Mouse (Mus musculus) urinary bladder, adult 2 months (tissue): ENCODE data around the gene Ctnna3. TPM values are rescaled to one million over a fixed set of nuclear protein-coding genes. Genes with fewer than 3 reads are reported as not detected.

Experiments used
- DNase-seq: peaks from one replicate; pipeline ENCODE4 v3.0.0; 2022; ENCODE audit warnings: low spot score
- polyA plus RNA-seq: library from polyadenylated mRNA; depleted of rRNA; stranded (reverse); fragments of >200 nt; gene quantifications from 2 replicates; pipeline ENCODE4 v1.2.3, GENCODE M21; 2012

The Ctnna3 gene
- polyA plus RNA-seq, 1 experiment, result 0.48 TPM

DNA sequence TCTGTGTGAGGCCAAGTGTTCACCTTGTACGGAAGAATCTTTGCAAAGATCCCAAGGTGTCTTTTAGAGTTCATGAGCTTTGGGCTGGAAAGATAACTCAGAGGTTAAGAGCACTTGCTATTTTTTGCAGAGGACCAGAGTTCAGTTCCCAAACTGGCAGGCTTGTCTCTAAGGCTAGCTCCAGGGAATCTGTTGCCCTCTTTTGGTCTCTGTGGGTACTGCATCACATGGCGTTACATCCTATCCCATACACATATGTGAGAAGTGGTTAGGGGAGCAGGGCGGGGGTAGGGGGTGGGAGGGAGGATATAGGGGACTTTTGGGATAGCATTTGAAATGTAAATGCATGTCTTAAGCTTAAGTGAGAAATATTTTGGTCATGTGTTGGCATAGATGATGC, 262.1 kb downstream of the Ctnna3 start:
- no peak for DNase-seq

DNA sequence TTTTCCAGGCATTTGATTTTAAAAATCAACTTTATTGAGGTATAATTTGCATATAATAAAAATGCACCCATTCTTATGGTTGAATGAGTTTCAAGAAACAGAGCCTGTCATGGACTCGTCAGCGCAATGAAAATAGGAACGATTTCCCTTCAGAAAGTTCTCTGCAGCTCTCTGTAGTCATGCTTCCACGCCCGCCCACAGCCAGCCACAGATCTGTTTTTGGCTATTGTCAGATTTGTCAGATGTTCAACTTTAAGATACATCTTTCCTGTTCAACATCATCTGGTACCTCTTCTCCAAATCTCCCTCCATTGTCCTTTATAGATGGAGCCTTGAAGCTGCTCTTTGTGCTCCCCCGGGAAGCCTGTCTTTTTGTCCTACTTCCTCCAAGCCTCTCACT, 280.3 kb downstream of the Ctnna3 start:
- DNase-seq, result no peak

DNA sequence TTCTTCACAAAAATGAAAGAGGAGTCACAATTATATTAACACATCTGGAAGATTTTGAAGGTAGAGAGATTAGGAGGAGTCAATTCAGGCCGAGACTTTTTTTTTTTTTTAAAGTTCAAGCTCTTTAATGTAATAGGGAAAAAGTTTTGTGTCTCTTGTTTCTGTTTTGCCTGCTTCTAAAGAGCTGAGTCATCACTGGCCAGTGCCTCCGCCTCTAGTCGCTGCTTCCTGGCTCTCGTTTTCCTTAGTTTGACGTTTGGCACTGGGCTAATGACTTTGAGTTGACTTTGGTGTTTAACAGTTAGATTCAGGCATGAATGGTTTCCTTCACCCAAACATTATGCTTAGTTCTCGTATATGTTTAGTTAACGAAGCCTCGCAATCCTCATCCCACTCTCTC, 282.6 kb downstream of the Ctnna3 start:
- DNase-seq, result no peak

DNA sequence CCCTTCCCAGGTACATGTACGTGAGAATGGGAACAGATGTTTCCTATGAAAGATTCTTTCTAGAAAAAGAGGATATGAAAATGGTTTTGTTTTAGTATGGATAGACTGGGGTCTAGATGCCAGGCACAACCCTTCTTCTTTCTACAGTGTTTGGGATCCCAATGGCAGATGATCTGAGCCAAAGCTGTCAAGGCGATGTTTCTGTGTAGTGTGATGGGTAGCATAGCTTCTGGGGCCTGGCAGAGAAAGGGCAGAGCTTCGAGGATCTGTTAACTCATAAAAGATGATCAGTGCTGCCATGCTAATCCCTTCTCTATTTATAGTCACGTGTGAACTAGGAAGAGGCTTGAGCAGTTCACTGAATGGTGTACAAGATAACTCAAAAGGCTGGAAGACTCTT, 284.3 kb downstream of the Ctnna3 start:
- no peak for DNase-seq

DNA sequence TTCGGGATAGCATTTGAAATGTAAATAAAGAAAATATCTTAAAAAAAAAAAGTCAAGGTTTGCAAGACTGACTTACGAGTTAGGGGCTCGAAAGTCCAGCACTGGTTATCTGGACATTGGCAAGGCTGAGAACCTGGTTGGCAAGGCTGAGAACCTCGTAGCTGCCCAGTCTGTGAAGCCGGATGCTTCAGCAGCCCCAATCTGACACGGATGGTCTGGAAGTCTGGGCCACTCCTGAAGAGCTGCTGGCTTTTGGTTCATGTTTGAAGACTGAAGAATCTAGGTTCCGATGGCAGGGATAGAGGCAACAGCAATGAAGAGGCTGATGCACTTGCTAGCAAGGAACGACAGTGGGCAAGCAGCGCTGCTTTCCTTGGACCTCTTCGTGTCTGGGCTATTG, 339.0 kb downstream of the Ctnna3 start:
- no peak for DNase-seq

DNA sequence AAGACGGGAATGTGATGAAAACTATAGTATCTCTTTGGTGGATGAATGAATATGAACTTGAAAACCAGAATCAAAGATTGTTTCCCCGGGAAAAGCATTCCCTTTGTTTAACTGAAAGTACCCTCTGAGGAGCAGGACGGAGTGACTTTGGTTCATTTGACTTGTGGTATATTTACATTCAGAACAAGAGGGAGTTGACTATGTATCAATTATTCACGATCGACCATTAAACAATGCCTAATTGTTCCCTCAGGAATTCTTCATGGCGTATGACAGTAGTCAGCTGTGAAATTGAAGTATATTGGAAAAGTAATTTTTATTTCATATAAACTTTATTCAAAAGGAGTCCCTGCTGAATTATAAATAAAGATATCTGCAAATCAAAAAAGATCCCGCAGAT, 341.8 kb downstream of the Ctnna3 start:
- DNase-seq, result no peak

DNA sequence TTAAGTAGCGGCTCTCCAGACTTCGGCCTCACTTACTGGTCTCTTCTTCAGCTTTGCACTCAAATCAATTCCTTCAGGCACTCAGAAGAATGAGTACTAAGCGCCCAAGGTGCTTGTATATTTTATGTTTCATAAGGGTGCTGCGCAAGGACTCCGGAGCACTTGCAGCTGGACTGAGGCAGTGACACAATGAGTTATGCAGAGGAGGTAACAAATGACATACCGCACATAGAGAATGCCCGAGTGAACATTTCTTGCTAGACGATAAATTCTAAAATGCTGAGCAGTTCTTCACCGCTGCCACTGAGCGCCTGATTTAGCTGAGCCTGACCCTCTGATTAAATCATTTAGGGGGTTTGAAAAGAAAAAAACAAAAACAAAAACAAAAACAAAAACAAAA, 342.2 kb downstream of the Ctnna3 start:
- no peak for DNase-seq

DNA sequence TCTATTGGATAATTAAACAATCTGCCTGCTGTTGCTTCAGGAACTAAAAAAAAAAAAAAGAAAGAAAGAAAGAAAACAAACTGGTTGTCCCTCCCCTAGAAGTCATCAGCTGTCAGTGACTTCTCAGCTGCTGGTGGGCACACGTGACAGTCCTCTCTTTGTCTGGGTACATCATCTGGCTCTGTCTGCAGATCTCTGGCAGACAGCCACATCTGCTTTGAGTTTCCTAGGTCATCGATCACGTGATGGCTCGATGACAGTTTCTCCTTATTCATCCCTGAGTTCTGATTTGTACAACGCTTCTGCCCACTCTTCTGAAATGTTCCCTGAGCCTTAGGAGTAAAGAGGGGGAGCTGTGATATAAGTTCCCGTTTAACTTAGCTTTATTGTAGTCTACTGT, 352.1 kb downstream of the Ctnna3 start:
- DNase-seq, result no peak

DNA sequence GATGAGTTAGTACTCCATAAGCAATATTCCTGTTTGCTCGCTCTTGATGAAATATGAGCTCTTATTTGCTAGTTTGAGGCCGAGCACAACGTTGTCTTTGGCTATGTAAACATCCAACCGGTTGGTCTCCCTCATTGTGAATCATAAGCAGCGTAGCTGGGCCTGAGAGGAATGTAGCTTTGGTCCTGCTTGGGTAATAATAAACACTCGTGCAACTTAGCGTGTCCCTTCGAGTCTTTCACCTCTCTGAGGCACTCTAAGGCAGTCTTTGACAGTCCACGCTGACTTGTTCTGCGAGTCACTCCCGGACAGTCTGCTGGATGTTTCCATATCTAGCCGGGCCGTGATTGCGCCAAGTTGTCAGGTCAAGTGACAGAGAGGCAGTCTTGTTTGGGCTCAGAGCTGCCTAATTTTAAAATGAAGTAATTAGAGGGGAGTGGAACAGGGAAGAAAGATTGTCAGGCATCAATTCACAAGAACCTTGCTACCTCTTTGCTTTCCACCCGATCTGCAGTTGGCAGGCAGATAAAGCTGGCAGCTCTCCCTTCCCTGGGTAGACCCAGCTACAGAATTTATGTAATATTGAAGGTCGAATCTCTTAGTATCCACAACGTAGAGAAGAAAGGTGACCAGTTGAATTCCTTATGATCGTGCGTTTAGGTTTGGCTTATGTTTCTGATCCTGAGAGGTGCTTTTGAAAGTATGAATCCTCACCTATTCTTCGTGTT, 355.1 kb downstream of the Ctnna3 start:
- DNase-seq, result no peak

DNA sequence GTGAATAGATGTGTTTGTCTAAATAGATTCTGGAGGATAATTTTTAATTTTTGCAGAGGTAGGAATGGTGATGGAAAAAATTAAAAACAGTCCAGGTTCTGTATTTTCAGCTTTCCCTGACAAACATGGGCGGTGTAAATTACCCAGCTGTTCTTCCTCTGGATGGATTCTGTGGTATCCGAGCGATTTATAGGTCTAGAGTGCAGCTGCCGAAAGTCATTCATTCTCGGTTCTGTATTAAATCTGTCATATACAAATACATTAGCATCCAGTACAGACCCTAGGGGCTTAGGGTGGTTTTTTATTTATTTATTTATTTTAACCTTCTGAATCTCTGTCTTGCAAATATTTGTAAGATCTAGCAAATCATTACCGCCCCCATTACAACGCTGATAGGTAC, 356.5 kb downstream of the Ctnna3 start:
- no peak for DNase-seq

DNA sequence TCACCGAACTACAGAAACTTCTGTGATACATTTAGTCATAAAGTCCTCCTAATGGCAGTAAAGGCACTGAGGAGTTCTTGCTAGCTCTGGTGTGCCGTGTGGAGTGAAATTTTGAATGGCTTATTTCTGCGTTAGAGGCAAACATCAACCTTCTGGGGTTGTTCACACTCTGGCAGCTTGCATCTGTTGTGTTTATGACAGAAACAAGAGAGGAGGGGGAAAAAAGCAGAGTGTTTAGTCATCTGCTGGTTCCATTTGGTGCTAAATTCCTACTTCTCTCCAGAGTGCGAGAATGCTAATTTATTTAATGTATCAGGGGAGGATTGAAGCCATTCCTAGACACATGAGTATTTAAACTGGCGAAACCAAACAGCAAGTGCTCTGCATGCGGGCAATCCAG, 374.0 kb downstream of the Ctnna3 start:
- DNase-seq, result no peak

DNA sequence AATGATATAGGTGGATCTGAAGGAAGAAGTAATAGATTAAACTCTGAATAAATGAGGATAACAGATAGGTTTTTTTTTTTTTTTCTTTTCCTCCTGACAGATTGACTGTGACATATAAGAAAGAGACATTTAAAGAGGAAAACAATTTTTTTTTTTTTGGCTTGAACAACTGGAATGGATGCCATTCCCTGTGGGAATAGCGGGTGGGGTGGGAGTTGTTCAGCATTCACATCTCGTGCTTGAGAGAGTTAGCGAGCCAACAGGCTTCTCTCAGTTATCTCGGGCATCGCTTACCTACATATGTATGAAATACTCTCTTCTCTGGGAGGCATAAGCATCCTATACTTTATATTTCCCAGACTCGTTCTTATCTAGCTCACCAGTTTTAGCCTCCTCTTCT, 375.7 kb downstream of the Ctnna3 start:
- DNase-seq, result no peak

DNA sequence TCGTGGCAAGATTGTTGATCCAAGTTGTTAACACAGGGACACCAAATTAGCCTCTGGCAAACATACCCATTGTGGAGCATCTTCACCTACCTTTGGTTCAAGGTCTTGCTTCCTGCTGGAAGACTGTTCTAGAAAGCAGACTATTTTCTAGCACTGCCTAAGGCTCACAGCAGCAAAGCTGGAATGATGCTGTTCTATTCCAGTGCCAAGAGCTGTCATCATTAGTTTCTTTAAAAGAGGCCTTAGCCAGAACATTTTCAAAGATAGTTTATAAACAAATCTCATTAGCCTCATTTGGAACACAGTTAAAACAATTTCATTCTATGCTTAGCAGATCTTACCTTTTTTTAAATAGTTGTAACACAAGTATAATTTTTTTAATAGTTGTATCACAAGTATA, 376.4 kb downstream of the Ctnna3 start:
- DNase-seq, result no peak

DNA sequence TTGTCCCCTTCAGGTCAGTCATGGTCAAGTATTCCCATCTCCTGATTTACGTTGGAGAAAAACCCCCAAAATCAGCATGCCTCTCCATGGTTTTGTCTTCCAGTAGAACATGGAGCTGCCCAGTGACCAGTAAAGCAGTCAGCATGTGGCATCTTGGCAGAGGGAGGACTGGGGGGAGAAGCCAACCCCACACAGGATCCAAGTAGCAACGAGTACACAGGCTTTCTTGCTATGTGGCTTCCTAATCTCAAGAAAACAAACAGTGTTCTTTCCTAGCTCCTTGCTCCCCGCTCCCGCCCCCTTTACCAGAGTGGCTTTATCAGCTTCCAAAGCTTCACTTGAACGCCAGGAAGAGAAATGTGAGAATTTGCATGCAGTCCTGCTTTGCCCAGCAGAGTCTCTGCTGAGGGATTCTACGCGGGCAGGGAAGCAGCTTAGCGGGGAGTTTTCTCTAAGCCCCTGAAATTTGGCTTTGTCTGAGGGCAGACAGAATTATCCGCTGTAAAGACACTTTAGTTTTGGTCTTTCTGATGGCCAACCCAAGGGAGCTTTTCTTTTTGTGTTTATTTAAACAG, 380.2 kb downstream of the Ctnna3 start:
- no peak for DNase-seq

DNA sequence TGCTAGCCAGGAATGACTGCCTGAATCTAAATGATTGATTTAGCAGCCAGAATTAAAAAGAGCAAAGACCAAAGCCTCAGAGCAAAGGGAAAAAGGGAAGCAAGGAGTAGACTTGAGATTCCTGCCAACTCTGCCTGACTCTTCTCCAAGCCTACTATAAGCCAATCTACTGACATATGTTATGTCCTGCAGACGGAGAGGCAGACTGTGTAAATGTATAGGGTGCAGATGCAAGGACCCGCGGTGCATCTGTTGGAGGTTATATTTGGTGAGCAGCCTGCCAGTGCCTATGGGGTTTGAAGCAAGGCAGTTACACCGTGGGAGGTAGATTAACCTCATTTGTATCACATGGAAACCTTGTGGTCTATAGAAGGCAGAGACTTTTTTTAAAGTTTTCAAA, 409.1 kb downstream of the Ctnna3 start:
- DNase-seq, result no peak

DNA sequence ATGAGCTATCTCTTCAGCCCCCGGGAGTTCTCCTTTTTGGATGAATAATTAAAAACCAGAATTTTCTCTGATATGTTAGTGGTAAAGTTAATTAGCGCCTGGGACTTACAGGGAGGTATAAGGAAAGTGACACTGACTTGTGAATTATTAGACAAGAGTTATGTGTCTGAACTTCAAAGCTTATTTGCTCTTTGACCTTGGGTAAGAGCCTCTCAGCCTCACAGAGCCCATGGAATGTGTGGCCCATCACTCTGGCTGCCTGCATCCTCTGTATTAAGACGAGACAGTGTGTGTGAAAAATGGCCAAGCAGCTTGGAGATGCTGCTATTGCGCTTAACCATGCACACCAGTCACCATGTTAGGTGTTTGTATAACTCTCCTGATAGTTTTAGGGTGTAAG, 422.0 kb downstream of the Ctnna3 start:
- no peak for DNase-seq

DNA sequence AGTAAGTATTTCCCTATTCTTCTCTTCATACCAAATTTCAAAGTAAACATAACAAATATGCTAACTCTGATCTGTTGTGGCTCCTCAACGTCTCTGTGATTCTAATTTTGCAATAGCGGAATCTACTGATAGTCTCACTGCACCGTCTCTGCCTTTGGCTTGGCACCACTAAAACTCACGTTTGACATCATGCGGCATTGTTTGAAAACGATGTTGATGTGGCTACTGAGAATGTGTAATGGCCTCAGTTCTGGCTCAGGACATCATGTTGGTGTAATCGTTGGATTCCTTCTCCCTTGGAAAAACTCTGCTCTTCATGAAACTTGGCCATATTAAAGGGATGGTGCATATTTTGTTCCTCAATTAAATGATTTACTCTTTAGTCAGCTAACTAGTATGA, 439.2 kb downstream of the Ctnna3 start:
- DNase-seq, result no peak

DNA sequence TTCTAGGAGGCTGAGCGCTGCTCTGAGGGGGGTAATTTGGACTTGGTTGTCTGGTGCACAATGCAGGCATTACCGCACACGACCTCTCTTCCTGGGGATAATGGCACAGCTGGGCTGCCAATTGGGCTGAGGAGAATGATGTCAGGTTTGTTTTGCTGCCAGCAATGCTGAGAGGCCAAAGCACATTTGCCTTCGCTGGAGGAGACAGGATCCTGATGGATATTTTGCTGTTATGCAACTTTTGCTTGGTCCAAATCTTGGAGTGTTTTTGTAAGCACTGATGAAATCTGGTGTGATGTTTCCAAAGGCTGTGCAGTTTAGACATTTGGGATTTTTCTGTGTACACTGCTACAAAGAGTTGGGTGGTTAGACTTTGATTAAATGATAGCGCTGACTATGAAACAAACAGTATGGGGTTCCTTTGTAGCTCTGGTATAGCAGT, 450.6 kb downstream of the Ctnna3 start:
- DNase-seq, result no peak

DNA sequence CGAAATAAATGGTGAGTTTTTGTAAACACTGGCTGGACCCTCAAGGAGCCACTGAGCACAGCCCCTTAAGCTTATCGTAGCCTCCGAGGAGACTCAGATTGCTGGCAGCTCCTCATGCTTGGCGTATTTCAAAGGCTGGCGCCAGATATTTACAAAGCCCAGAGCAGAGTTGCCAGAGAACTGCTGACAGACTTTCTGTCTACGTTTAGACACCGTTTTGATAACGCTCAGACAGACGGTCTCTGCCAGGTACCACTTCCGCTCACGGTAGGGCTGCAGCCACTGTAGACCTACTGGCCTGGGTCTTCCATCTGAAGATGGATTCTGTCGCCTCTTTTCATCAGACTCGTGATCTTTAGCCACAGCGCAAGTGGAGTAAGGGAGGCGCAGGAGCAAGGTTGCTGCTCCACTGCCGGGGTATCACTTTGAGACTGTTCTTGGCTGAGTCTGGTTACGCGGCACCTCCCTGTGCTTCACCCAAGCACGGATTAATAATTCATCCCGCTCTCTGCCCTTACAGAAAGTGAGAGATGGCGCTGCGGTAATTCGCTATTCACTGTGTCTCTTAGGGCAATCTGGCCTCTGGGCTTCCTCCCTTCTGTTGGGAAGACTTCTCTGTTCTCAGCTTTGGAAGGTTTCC, 456.7 kb downstream of the Ctnna3 start:
- no peak for DNase-seq

DNA sequence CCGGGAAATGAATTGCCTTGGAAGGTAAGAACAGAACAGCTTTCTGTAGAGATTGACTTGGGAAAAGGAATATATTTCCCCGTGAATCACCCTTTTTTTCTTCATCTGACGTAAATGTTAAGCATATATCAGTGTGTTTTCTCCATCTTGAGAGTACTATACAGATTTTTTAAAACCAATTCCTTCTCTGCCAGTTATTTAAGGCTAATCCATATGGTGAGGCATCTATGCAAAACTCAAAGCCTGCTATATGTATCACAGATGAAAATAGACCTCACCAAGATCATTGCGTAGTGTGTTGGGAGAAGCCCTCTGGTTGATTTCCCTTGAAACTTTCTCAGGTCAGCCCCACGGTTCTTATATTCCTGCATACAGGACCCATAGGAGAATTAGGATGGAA, 464.7 kb downstream of the Ctnna3 start:
- no peak for DNase-seq

DNA sequence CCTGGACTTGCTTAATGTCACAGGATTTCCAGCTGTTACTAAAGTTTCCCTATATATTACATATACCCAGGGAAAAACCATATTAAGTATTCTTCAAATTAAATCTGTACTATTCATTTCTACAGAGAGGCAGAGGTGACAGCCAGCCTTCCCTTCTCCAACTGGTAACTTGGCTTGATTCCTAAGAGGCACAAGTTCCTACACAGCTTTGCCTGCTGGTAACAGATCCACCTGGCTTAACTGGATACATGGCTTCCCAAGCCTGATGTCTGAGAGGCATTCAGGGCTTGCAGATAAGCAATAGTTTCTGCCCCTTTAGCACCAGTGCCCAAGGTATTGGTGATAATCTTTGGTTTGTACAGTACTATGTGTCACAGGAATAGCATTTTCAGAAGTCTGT, 470.0 kb downstream of the Ctnna3 start:
- DNase-seq, result no peak

DNA sequence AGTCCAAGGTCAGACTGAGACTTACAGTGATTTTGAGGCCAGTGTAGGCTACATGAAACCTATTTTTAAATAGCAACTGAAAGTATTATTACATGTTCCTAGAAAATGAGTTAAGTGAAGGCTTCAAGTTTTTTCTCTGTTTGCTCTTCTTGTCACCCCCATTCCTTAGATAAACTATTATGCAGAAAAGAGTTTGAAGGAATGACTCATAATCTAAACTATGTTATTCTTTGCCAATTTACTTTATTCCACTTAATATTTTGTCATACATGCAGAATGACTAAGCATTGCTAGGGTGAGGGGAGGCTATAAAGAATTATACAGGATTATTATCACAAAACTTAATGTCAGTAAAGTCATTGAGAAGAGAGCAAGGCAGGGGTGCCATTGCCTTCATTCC, 479.0 kb downstream of the Ctnna3 start:
- DNase-seq, result no peak

DNA sequence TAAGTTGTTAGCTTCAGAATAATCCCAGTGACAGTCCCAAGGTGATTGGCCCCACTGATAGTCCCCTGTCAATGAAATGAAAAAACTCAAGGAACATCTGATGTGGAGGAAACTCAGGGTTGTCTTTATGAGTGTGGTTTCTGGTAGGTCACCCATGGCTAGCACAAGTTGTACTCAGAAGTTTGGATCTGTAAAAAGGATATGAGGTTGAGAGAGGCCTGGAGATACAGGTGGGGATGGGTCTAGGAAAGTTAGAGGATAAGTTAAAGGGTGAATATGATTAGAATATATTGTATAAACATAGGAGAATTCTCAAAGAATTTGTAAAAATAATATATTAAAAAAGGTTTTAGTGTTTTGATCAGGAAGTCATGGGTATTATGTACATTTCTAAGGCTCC, 497.4 kb downstream of the Ctnna3 start, which contains the start of gene Gm10118:
Gm10118 (minus strand) TSS at position 101 of the 400 bp plus-strand sequence.
- DNase-seq, result no peak
